Mouse (Mus musculus): ENCODE data around the gene Tbxa2r. TPM values are rescaled to one million over a fixed set of nuclear protein-coding genes. Genes with fewer than 3 reads are reported as not detected.

Tbxa2r gene
- total RNA-seq, 4 experiments from 2014 or later, result 0.63 to 1.3 (median 0.93) TPM

- no peak for DNase-seq (ENCODE audit: low spot score in 2 of 2)
These were observed 37.3 kb downstream of the Tbxa2r start, which contains the start of gene 4930404N11Rik for GRCm38 (mm10) chr10:81365672-81366476. TSS of gene 4930404N11Rik (minus strand) at chr10:81365816.

GRCm38 (mm10) chr10:81366477-81367206 is 38.1 kb downstream of the Tbxa2r start:
- DNase-seq (ENCODE audit: low spot score in 2 of 2), result no peak

GRCm38 (mm10) chr10:81367207-81367495 is 38.6 kb downstream of the Tbxa2r start:
- DNase-seq (ENCODE audit: low spot score in 2 of 2), result no peak

GRCm38 (mm10) chr10:81375322-81375721 is 46.8 kb downstream of the Tbxa2r start:
- DNase-seq (ENCODE audit: low spot score in 2 of 2), result no peak

GRCm38 (mm10) chr10:81376561-81377361 is 48.2 kb downstream of the Tbxa2r start:
- no peak for DNase-seq (ENCODE audit: low spot score in 2 of 2)

- no peak for DNase-seq (ENCODE audit: low spot score in 2 of 2)
These were observed 48.8 kb downstream of the Tbxa2r start for GRCm38 (mm10) chr10:81377362-81377664.

- DNase-seq (ENCODE audit: low spot score in 2 of 2), result no peak
These were observed 49.4 kb downstream of the Tbxa2r start, which contains the start of gene Fzr1 for GRCm38 (mm10) chr10:81377793-81378552. TSS of gene Fzr1 (minus strand) at chr10:81378516.

GRCm38 (mm10) chr10:81378553-81379182 is 50.1 kb downstream of the Tbxa2r start:
- DNase-seq (ENCODE audit: low spot score in 2 of 2), result peak; percentile 98 to 100

GRCm38 (mm10) chr10:81379183-81379553 is 50.6 kb downstream of the Tbxa2r start:
- no peak for DNase-seq (ENCODE audit: low spot score in 2 of 2)

GRCm38 (mm10) chr10:81379809-81380378 is 51.4 kb downstream of the Tbxa2r start:
- no peak for DNase-seq (ENCODE audit: low spot score in 2 of 2)

- DNase-seq (ENCODE audit: low spot score in 2 of 2), result no peak
These were observed 53.5 kb downstream of the Tbxa2r start for GRCm38 (mm10) chr10:81382039-81382438.

- DNase-seq (ENCODE audit: low spot score in 2 of 2), result peak; percentile 99
These were observed 55.5 kb downstream of the Tbxa2r start, which contains the start of the genes Dohh and Gm48551 for GRCm38 (mm10) chr10:81383802-81384604. TSS of gene Dohh (plus strand) at chr10:81384428. TSS of gene Gm48551 (plus strand) at chr10:81384466.

GRCm38 (mm10) chr10:81384605-81384982 is 56.1 kb downstream of the Tbxa2r start:
- DNase-seq (ENCODE audit: low spot score in 2 of 2), result no peak

Other genes starting within 250 kb of the Tbxa2r start
- gene Creb3l3, start 229.9 kb upstream of the Tbxa2r start, total RNA-seq (2022), result under 1 TPM in 3 of 4 experiments, not detected in 1; 0.28 to 0.48 (median 0.37) TPM
- 100 to 1,000 TPM; 121 to 132 (median 126) TPM for gene Map2k2, start 222.8 kb upstream of the Tbxa2r start, total RNA-seq (2022)
- gene Zbtb7a, start 193.5 kb upstream of the Tbxa2r start, total RNA-seq (2022), result 100 to 1,000 TPM; 106 to 115 (median 112) TPM
- 10 to 100 TPM; 22.0 to 30.4 (median 27.9) TPM for gene Pias4, start 160.8 kb upstream of the Tbxa2r start, total RNA-seq (2022)
- 100 to 1,000 TPM; 928 to 998 (median 954) TPM for gene Eef2, start 152.1 kb upstream of the Tbxa2r start, total RNA-seq (2022)
- 10 to 100 TPM; 65.1 to 70.9 (median 68.9) TPM for gene Dapk3, start 145.7 kb upstream of the Tbxa2r start, total RNA-seq (2022)
- not detected for gene 4930442H23Rik, start 144.9 kb upstream of the Tbxa2r start, total RNA-seq (2022)
- gene Nmrk2, start 126.7 kb upstream of the Tbxa2r start, total RNA-seq (2022), result under 1 TPM in 1 of 4 experiments, not detected in 3; 0.18 TPM
- gene Atcay, start 97.9 kb upstream of the Tbxa2r start, total RNA-seq (2022), result 100 to 1,000 TPM; 165 to 189 (median 171) TPM
- 10 to 100 TPM; 58.4 to 65.1 (median 60.8) TPM for gene Zfr2, start 95.6 kb upstream of the Tbxa2r start, total RNA-seq (2022)
- gene Matk, start 75.8 kb upstream of the Tbxa2r start, total RNA-seq (2022), result 100 to 1,000 TPM; 167 to 192 (median 183) TPM
- gene Mrpl54, start 61.8 kb upstream of the Tbxa2r start, total RNA-seq (2022), result 10 to 100 TPM; 39.8 to 51.5 (median 47.8) TPM
- 10 to 100 TPM; 24.3 to 38.6 (median 27.6) TPM for gene Apba3, start 61.8 kb upstream of the Tbxa2r start, total RNA-seq (2022)
- under 1 TPM in 3 of 4 experiments, not detected in 1; 0.23 to 1.00 (median 0.27) TPM for gene Tjp3, start 37.1 kb upstream of the Tbxa2r start, total RNA-seq (2022)
- gene Pip5k1c, start 35.8 kb upstream of the Tbxa2r start, total RNA-seq (2022), result 100 to 1,000 TPM; 355 to 367 (median 361) TPM
- gene Cactin, start 7.6 kb upstream of the Tbxa2r start, total RNA-seq (2022), result 10 to 100 TPM; 27.7 to 30.9 (median 29.2) TPM
- 1 to 10 TPM; 2.0 to 2.3 (median 2.2) TPM for gene Gipc3, start 14.5 kb downstream of the Tbxa2r start, total RNA-seq (2022)
- 10 to 100 TPM; 20.2 to 31.9 (median 27.2) TPM for gene Hmg20b, start 21.7 kb downstream of the Tbxa2r start, total RNA-seq (2022)
- gene Mfsd12, start 28.8 kb downstream of the Tbxa2r start, total RNA-seq (2022), result 10 to 100 TPM; 36.8 to 42.2 (median 37.9) TPM
- 1 to 10 TPM in 3 of 4 experiments, under 1 TPM in 1; 0.77 to 2.4 (median 1.2) TPM for gene 4930404N11Rik, start 37.1 kb downstream of the Tbxa2r start, total RNA-seq (2022)
- gene Fzr1, start 49.8 kb downstream of the Tbxa2r start, total RNA-seq (2022), result 10 to 100 TPM; 66.8 to 73.4 (median 70.6) TPM
- gene Dohh, start 55.7 kb downstream of the Tbxa2r start, total RNA-seq (2022), result 10 to 100 TPM; 81.4 to 89.7 (median 85.5) TPM
- gene Gm48551, start 55.7 kb downstream of the Tbxa2r start, total RNA-seq (2022), result 1 to 10 TPM; 2.0 to 5.2 (median 4.0) TPM
- gene Gm48552, start 60.3 kb downstream of the Tbxa2r start, total RNA-seq (2022), result 1 to 10 TPM; 2.5 to 3.3 (median 2.6) TPM
- 1 to 10 TPM in 2 of 4 experiments, under 1 TPM in 2; 0.50 to 1.6 (median 0.84) TPM for gene Smim24, start 64.3 kb downstream of the Tbxa2r start, total RNA-seq (2022)
- 10 to 100 TPM; 83.3 to 98.1 (median 85.4) TPM for gene Nfic, start 126.9 kb downstream of the Tbxa2r start, total RNA-seq (2022)
- gene Celf5, start 154.0 kb downstream of the Tbxa2r start, total RNA-seq (2022), result 100 to 1,000 TPM; 229 to 265 (median 242) TPM
- gene Ncln, start 167.7 kb downstream of the Tbxa2r start, total RNA-seq (2022), result 10 to 100 TPM; 70.9 to 91.6 (median 73.7) TPM
- gene S1pr4, start 171.4 kb downstream of the Tbxa2r start, total RNA-seq (2022), result 1 to 10 TPM in 2 of 4 experiments, under 1 TPM in 2; 0.41 to 1.2 (median 0.89) TPM
- 1 to 10 TPM; 3.4 to 6.1 (median 5.3) TPM for gene Gna15, start 195.5 kb downstream of the Tbxa2r start, total RNA-seq (2022)
- gene Gna11, start 216.5 kb downstream of the Tbxa2r start, total RNA-seq (2022), result 100 to 1,000 TPM in 3 of 4 experiments, 10 to 100 TPM in 1; 99.3 to 110 (median 101) TPM
- 100 to 1,000 TPM; 719 to 760 (median 743) TPM for gene Aes, start 230.8 kb downstream of the Tbxa2r start, total RNA-seq (2022)
- 10 to 100 TPM; 36.2 to 42.3 (median 39.2) TPM for gene Tle2, start 245.8 kb downstream of the Tbxa2r start, total RNA-seq (2022)